Mouse (Mus musculus): Measurements from ENCODE around the gene Slc5a11.

The Slc5a11 gene

GRCm38 (mm10) chr7:123287903-123288302 lies 73.3 kb downstream of the Slc5a11 start:
- DNase-seq, result no peak

GRCm38 (mm10) chr7:123289176-123289575 lies 74.6 kb downstream of the Slc5a11 start:
- DNase-seq, result no peak

- DNase-seq, result no peak
Observed at GRCm38 (mm10) chr7:123291942-123292341, 77.4 kb downstream of the Slc5a11 start.

- no peak for DNase-seq
Observed at GRCm38 (mm10) chr7:123293898-123294297, 79.3 kb downstream of the Slc5a11 start.

GRCm38 (mm10) chr7:123295423-123295822 lies 80.8 kb downstream of the Slc5a11 start:
- no peak for DNase-seq

- no peak for DNase-seq
Observed at GRCm38 (mm10) chr7:123296097-123296496, 81.5 kb downstream of the Slc5a11 start.

GRCm38 (mm10) chr7:123298225-123298624 lies 83.6 kb downstream of the Slc5a11 start:
- DNase-seq, result no peak

- no peak for DNase-seq
Observed at GRCm38 (mm10) chr7:123300258-123300657, 85.7 kb downstream of the Slc5a11 start.

GRCm38 (mm10) chr7:123305397-123305796 lies 90.8 kb downstream of the Slc5a11 start:
- DNase-seq, result no peak

- DNase-seq, result no peak
Observed at GRCm38 (mm10) chr7:123307236-123307635, 92.7 kb downstream of the Slc5a11 start.

GRCm38 (mm10) chr7:123307887-123308558 lies 93.4 kb downstream of the Slc5a11 start:
- no peak for DNase-seq

GRCm38 (mm10) chr7:123311836-123312235 lies 97.3 kb downstream of the Slc5a11 start:
- DNase-seq, result no peak

GRCm38 (mm10) chr7:123312738-123313137 lies 98.2 kb downstream of the Slc5a11 start:
- DNase-seq, result no peak

- DNase-seq, result no peak
Observed at GRCm38 (mm10) chr7:123322452-123323121, 108.0 kb downstream of the Slc5a11 start.
